Mouse (Mus musculus): ENCODE results near the gene Nos2. TPM values are rescaled to one million over a fixed set of nuclear protein-coding genes. Genes with fewer than 3 reads are reported as not detected.

The Nos2 gene
- polyA plus RNA-seq, 1 experiment = 1.1 TPM

Other genes starting within 250 kb of the Nos2 start
- 55.9 and 58.6 TPM in 2 replicates for gene Nlk, start 223.4 kb upstream of the Nos2 start, polyA plus RNA-seq (2012; rRNA removed)
- gene Ccnq, start 169.1 kb upstream of the Nos2 start, polyA plus RNA-seq (2012; rRNA removed) = 28.8 and 34.8 TPM in 2 replicates
- 18.5 and 24.1 TPM in 2 replicates for gene Lyrm9, start 94.2 kb upstream of the Nos2 start, polyA plus RNA-seq (2012; rRNA removed)
- 15.0 and 17.9 TPM in 2 replicates for gene Lgals9, start 64.2 kb downstream of the Nos2 start, polyA plus RNA-seq (2012; rRNA removed)
- gene Ksr1, start 225.6 kb downstream of the Nos2 start, polyA plus RNA-seq (2012; rRNA removed) = 47.0 and 55.7 TPM in 2 replicates